Mouse (Mus musculus) heart, postnatal 0 days (tissue): ENCODE measurements at regions not wholly inside any gene's neighbourhood (a gene's known extent, or its start where the extent isn't known, plus 50 kb on each side); places are given as distances from the start of the nearest gene placed in this dataset.

ENCODE experiments used
- CTCF ChIP-seq: IDR thresholded peaks from 2 replicates; pipeline ENCODE4 v1.5.1; 2016; ENCODE audit warnings: antibody characterized with exemption, control low read depth, low read depth
- EP300 ChIP-seq: IDR thresholded peaks from 2 replicates; pipeline ENCODE4 v1.6.1; 2016; ENCODE audit warnings: antibody characterized with exemption, low read depth

DNA sequence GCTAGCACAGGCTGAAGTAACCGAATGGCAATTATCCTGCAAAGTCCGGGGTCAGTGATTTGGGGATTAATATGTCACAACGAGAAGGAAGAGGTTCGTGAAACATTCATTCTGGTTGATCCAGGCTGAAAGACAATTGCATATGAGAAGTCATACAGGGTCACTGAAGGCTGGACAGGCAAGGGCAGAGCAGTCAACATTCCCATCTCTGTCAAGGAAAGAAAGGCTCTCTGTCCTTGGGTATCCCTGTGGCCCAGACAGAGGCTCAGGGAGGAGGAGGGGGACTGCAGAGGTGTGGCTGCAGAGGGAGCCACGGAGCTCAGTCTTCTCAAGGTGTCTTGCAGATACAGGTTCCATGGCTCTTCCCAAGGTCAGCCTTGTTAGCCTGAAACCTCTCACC, 68.4 kb upstream of the Irf2bp2 start:
- TF ChIP-seq EP300, result no peak
- TF ChIP-seq CTCF, result no peak
